Mouse (Mus musculus): ENCODE results near the gene Cx3cr1.

GRCm38 (mm10) chr9:120080546-120081108 lies 10.9 kb upstream of the Cx3cr1 start:
- TF ChIP-seq POLR2A (IDR thresholded peaks at IDR 0.05; ENCODE audit: borderline replicate concordance, insufficient read depth, low read length), result no peak
- no peak for TF ChIP-seq CTCF (IDR thresholded peaks at IDR 0.05; ENCODE audit: borderline replicate concordance, insufficient read depth, low read depth, low read length)
